Mouse (Mus musculus): ENCODE results near the gene Polr2a. TPM values are rescaled to one million over a fixed set of nuclear protein-coding genes. Genes with fewer than 3 reads are reported as not detected.

The Polr2a gene
- polyA plus RNA-seq, 1 experiment = 49.2 TPM

DNA sequence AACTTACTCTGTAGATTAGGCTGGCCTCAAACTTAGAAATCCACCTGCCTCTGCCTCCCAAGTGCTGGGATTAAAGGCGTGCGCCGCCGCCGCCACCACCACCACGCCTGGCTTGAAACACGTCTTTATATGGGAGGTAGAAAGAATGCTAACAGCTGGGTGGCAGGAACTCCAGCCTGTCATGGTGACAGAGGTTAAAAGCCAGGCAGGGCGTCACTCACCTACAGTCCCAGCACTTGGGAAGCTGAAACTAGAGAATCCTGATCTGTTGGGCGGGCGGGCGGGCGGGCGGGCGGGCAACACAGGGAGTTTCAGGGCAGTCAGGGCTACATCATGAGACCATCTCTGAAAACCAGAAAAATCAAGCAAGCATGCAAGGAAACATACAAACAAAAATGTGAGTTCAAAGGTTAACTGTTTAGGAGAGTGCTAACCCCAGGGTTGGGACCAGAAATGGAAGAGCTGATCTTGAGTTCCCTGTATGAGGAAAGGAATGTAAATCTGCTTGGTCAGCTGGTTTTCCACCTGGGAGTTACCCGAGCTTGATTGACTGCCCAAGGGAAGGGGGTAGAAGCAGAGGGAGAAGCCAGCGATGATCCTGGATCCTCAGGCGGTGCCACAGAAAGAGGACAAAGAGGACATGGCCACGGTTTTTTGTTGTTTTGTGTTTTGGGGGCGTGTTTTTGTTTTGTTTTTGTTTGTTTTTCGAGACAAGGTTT lies 45.3 kb downstream of the Polr2a start:
- no peaks in the 10 kb centered on the region for H3K4me1 ChIP-seq (ENCODE audit: control insufficient read depth, insufficient read depth, low read length)
- WGBS = 89% methylated on average over 20 of the region's 20 CpGs
- no peak overlapping the region for H3K27ac ChIP-seq (ENCODE audit: control insufficient read depth, insufficient read depth, low read depth, low read length, poor library complexity)
- no peak for TF ChIP-seq CTCF (IDR thresholded peaks at IDR 0.05; ENCODE audit: control insufficient read depth, insufficient read depth, low read length)
- no peak for TF ChIP-seq POLR2A (IDR thresholded peaks at IDR 0.05; ENCODE audit: borderline replicate concordance, control insufficient read depth, low read depth, low read length)
- H3K4me3 ChIP-seq (replicated peaks; ENCODE audit: control insufficient read depth, low read depth, low read length) = no peak overlapping the region

DNA sequence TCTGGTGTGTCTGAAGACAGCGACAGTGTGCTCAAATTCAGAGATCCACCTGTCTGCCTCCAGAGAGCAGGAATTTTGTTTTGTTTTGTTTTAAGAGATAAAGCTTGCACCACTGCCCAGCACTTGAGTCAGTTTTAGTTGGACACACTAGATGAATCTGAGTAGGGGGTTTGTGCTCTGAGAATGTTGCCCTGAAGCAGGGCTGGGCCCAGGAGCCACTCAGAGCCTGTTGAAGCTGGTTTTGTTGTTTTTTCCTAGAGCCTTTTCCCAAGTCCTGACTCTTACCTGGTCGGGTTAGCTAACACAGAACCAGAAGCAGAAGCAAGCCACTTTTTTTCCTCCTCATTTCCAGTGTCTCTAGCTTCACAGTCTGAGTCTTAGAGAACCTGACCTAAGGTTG lies 47.4 kb downstream of the Polr2a start:
- Histone ChIP-seq H3K27ac (ENCODE audit: control insufficient read depth, insufficient read depth, low read depth, low read length, poor library complexity) (no peak overlapping the region), H3K4me3 (replicated peaks; ENCODE audit: control insufficient read depth, low read depth, low read length) (no peak overlapping the region), H3K4me1 (ENCODE audit: control insufficient read depth, insufficient read depth, low read length) (no peaks in the 10 kb centered on the region)
- TF ChIP-seq CTCF (IDR thresholded peaks at IDR 0.05; ENCODE audit: control insufficient read depth, insufficient read depth, low read length) (no peak), POLR2A (IDR thresholded peaks at IDR 0.05; ENCODE audit: borderline replicate concordance, control insufficient read depth, low read depth, low read length) (no peak)
- WGBS = 79% methylated on average over 2 of the region's 2 CpGs

- 77% methylated on average over 3 of the region's 3 CpGs for WGBS
- TF ChIP-seq CTCF (IDR thresholded peaks at IDR 0.05; ENCODE audit: control insufficient read depth, insufficient read depth, low read length) (no peak), POLR2A (IDR thresholded peaks at IDR 0.05; ENCODE audit: borderline replicate concordance, control insufficient read depth, low read depth, low read length) (no peak)
- H3K27ac ChIP-seq (ENCODE audit: control insufficient read depth, insufficient read depth, low read depth, low read length, poor library complexity) = no peak overlapping the region
Observed at GRCm38 (mm10) chr11:69710470-69710869, 48.0 kb downstream of the Polr2a start.

GRCm38 (mm10) chr11:69709554-69710446 lies 48.6 kb downstream of the Polr2a start:
- Histone ChIP-seq H3K27ac (ENCODE audit: control insufficient read depth, insufficient read depth, low read depth, low read length, poor library complexity) (no peak overlapping the region), H3K4me3 (replicated peaks; ENCODE audit: control insufficient read depth, low read depth, low read length) (no peak overlapping the region), H3K4me1 (ENCODE audit: control insufficient read depth, insufficient read depth, low read length) (no peaks in the 10 kb centered on the region)
- no peak for TF ChIP-seq POLR2A (IDR thresholded peaks at IDR 0.05; ENCODE audit: borderline replicate concordance, control insufficient read depth, low read depth, low read length)
- no peak for TF ChIP-seq CTCF (IDR thresholded peaks at IDR 0.05; ENCODE audit: control insufficient read depth, insufficient read depth, low read length)
- 62% methylated on average over 11 of the region's 11 CpGs for WGBS

More at GRCm38 (mm10) chr11:69710470-69710869, 48.0 kb downstream of the Polr2a start:
- Histone ChIP-seq H3K4me3 (replicated peaks; ENCODE audit: control insufficient read depth, low read depth, low read length) (no peak overlapping the region), H3K4me1 (ENCODE audit: control insufficient read depth, insufficient read depth, low read length) (no peaks in the 10 kb centered on the region)

DNA sequence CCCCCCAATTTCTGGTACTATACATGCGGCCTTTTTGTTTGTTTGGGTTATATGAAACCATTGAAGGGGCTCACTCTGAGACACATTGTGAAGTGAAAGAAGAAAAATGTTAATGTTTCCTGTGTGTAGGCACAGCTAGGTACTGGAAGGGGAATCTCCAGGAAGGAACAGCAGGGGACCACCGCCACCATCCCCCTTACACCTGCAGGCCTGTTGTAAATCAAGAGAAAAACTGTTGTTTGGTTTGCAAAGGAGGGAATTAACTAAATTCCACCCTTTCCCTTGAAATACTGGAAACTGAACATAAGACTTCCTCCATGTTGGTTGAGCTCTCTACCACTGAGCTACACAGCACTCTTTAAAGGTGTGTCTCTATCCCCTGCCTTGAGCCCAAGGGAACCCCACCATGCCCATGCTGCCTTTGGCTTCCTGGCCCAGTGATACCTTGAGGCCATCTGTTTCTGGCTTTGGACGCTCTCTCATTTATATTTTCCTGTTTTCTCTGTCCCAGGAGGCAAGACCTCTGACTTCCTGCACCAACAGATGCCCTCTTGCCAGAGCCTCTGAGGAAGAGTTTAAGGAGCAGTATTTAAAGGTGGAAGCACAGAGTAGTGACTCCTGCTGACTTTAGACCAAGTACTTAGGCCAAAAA lies 49.7 kb downstream of the Polr2a start:
- 77% methylated on average over 3 of the region's 3 CpGs for whole genome bisulfite sequencing

GRCm38 (mm10) chr11:69707873-69708381 lies 50.5 kb downstream of the Polr2a start:
- Histone ChIP-seq H3K27ac (ENCODE audit: control insufficient read depth, insufficient read depth, low read depth, low read length, poor library complexity) (no peak overlapping the region), H3K4me1 (ENCODE audit: control insufficient read depth, insufficient read depth, low read length) (no peaks in the 10 kb centered on the region), H3K4me3 (replicated peaks; ENCODE audit: control insufficient read depth, low read depth, low read length) (no peak overlapping the region)
- 83% methylated on average over 4 of the region's 4 CpGs for WGBS
- TF ChIP-seq CTCF (IDR thresholded peaks at IDR 0.05; ENCODE audit: control insufficient read depth, insufficient read depth, low read length) (no peak), POLR2A (IDR thresholded peaks at IDR 0.05; ENCODE audit: borderline replicate concordance, control insufficient read depth, low read depth, low read length) (no peak)

More for the DNA sequence above, 49.7 kb downstream of the Polr2a start:
- Histone ChIP-seq H3K4me3 (replicated peaks; ENCODE audit: control insufficient read depth, low read depth, low read length) (no peak overlapping the region), H3K27ac (ENCODE audit: control insufficient read depth, insufficient read depth, low read depth, low read length, poor library complexity) (no peak overlapping the region), H3K4me1 (ENCODE audit: control insufficient read depth, insufficient read depth, low read length) (no peaks in the 10 kb centered on the region)
- TF ChIP-seq POLR2A (IDR thresholded peaks at IDR 0.05; ENCODE audit: borderline replicate concordance, control insufficient read depth, low read depth, low read length) = no peak
- no peak for TF ChIP-seq CTCF (IDR thresholded peaks at IDR 0.05; ENCODE audit: control insufficient read depth, insufficient read depth, low read length)

DNA sequence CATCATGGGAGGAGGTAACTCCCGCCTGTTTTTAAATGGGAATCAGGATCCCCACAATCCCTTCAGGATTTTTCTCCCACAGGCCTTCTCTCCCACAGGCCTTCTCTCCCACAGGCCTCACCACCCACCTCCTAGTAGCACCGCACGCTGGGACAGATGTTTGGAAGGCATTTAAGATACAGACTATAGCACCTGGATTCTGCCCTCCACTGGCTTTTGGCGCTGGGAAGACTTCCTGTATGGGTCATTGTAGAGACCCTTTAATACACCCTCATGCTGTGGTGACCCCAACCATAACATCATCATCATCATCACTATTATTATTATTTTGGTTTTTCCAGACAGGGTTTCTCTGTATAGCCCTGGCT lies 51.0 kb downstream of the Polr2a start:
- WGBS = 83% methylated on average over 4 of the region's 4 CpGs
- Histone ChIP-seq H3K27ac (ENCODE audit: control insufficient read depth, insufficient read depth, low read depth, low read length, poor library complexity) (no peak overlapping the region), H3K4me3 (replicated peaks; ENCODE audit: control insufficient read depth, low read depth, low read length) (no peak overlapping the region), H3K4me1 (ENCODE audit: control insufficient read depth, insufficient read depth, low read length) (no peaks in the 10 kb centered on the region)
- TF ChIP-seq CTCF (IDR thresholded peaks at IDR 0.05; ENCODE audit: control insufficient read depth, insufficient read depth, low read length) (no peak), POLR2A (IDR thresholded peaks at IDR 0.05; ENCODE audit: borderline replicate concordance, control insufficient read depth, low read depth, low read length) (no peak)
